Mouse (Mus musculus): Measurements from ENCODE around the gene Ajuba.
A peak's percentile ranks its signal among the peaks of the same experiment; 100 is the strongest.

The Ajuba gene

DNA sequence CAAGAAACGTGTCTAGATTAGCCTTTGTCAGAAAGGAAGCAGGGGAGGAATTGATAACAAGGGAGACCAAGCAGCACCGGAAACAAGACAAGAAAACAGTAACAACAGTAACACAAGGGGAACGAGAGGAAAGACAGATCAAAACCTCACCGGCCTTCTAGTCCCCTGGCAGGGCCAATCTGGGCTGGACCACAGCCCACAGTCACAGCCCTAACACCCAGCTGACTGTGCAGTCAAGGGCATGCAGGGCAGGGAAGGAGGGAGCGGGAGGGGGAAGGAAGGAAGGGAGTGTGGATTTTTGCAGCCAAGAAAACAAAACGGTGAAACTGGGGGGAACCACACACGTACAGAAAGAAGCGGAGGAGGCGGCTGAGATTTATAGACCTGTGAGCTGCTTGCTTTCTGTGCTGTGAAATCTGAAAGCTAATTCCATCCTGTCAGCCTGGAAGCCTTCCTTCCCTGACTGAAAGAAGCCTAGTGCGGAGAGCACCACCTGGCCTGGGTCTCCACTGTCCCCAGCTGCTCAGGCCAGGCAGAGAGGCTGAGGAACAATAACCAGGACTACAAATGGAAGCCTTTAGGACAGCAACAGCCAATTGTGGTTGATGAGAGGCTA lies 15.1 kb upstream of the Ajuba start:
- no peak for DNase-seq (ENCODE audit: extremely low read depth, insufficient read length, low spot score)

DNA sequence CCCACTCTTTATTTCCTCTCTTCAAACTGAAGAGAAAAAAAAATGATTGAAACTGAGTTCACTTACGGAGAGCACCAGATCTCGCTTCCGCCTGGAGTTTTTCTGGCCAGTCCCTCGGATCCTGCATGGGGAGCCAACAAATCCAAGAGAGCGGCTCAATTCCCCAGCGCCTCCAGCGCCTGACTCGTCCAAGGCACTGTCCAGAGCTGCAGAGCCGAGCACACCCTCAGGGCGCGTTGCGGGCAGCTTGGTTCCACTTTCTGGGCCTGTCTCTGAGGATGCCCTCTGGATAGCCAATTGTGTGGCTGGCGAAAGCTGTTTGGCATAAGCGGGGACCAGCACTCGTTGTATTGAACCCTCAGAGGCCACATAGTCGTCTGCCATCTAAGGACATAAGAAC lies 13.7 kb upstream of the Ajuba start:
- DNase-seq (ENCODE audit: extremely low read depth, insufficient read length, low spot score), result no peak

DNA sequence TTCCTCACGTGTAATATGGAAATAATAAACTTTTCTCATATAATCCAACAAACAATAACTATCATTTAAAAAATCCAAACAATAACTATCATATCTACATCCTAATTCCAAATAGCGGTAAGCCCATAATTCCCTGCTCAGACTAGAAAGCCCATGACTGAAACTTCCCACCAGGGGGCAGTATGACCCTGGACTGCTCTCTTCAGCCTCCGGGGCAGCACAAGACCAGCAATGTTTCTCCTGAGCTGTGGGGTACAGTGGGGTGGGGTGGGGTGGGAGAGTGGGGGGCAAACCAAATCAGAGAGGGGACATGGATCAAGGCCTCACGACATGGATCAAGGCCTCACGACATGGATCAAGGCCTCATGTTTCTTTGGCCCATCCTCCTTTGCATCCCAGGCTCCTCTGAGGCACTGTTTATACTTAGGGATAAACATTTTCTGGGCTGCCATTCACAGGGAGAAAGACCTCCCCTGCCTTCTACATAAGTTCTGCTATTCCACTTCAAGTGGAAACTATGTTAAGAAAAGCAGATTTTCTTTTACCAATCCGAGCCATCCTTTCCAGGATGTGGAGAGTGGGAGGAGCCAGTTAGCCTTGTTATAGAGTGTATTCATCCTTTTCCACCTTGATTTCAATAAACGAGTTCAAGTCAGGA lies 6.5 kb upstream of the Ajuba start:
- no peak for DNase-seq (ENCODE audit: extremely low read depth, insufficient read length, low spot score)

DNA sequence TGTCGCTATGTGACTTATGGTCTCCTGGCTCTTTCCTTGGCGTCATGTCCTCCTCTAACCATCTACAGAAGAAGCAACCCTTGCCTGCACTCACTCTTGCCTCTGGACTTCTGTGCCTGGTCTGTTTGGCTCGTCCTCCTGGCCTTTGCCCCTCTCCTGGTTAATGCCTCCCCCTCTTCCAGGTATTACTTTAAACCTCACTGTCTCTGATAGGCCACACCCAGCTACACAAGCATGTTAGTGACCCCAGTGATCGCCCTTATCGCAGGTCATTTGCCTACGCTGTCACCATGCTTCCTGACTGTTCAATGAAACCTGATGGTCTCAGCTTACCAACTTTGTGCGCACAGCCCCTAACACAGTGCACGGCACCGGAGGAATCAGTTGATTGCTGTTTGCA lies 5.2 kb upstream of the Ajuba start:
- DNase-seq (ENCODE audit: extremely low read depth, insufficient read length, low spot score), result no peak

DNA sequence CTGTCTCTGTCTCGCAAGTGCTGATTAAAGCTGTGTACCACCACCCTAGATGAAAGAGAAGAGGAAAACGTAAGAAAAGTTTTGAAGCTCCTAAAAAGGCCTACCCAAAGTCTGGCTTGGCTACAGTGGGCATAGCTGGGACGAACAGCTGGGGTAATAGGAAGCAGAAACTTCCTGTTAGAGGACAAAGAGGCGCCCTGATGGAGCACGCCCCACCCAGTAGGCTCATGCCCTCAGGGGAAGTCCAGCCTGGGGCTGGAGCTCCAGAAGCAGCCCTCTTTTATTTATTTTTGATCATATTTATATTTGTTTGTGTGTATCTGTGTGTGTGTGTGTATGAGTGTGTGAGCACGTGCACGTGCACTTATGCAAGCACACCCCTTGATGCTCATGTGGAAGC lies 2.3 kb upstream of the Ajuba start:
- no peak for DNase-seq (ENCODE audit: extremely low read depth, insufficient read length, low spot score)

DNA sequence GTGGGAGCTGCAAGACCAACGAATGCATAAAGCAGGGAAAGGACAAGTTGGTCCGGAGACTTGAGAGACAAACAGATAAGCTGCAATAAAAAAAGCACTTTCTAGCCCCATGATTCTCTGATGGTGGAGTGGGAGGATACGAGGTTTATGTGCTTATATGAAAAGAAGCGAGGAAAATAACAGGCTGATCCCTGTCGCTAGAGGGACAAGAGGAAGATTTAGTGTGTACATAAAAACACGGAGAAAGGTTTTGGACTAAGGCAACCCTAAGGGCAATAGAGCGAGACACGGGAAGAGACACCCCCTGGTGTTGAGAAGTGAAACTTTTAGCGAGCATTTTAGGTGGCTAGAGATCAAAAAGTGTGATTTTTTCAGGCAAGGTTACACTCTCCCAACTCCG lies 705 bp upstream of the Ajuba start:
- DNase-seq (ENCODE audit: extremely low read depth, insufficient read length, low spot score), result peak; percentile 66

DNA sequence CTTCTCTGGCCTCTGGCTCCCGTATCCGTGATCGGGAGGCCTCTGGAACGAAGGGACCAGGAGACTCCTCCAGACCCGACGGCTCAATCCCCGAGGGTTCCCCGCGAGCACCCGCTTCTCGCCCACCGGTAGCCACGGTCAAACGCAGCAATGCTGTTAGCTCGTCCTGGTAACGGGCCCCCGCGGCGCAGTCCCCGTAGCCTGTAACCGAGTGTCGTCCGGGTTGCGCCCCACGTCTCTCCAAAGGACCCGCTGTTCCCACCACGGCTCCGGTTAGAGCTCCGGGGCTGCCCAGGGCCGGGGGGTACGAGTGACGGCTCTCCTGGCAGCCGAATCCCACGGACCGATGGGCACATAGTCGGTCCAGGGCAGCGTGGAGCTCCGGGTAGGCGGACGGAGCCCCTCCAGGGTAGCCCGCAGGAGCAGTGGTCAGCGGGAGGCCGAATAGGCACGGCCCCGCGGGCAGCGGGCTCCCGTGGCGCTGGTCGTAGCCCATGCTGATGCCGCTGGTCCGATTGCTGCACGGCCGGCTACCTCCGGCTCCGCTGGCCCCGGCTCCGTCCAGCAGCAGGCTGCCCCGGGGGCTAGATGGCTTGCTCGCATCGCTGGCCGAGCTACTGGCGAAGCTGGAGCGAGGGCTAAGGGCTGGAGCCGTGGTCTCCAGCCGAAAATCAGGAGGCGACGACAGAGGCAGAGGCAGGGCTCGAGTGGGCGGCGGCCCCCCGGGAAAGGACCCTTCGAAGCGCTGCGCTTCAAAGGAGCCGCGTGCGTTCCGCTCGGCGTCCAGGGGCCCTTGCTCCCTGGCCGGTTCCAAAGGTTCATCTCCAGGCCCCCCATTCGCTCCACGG lies 893 bp downstream of the Ajuba start:
- peak; percentile 66 for DNase-seq (ENCODE audit: extremely low read depth, insufficient read length, low spot score)

DNA sequence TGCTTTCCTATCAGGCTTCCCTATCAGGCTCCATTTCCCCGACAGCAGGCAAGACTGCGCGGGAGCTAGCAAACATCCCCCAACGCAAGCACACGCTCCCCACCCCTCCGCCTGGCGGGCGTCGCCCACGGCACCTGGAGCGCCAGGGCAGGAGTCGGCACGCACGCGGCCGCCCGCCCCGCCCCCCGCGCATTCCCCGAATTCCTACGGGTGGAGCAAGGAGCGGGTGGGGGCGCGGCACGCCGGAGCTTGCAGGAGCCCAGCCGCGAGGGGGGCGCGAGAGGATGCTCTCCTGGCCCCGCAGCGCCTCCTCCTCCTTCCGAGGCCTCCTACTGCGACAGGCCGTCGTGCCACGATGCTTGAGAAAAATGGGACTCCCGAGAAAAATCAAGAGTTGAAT lies 1.7 kb downstream of the Ajuba start:
- DNase-seq (ENCODE audit: extremely low read depth, insufficient read length, low spot score), result peak; percentile 95

DNA sequence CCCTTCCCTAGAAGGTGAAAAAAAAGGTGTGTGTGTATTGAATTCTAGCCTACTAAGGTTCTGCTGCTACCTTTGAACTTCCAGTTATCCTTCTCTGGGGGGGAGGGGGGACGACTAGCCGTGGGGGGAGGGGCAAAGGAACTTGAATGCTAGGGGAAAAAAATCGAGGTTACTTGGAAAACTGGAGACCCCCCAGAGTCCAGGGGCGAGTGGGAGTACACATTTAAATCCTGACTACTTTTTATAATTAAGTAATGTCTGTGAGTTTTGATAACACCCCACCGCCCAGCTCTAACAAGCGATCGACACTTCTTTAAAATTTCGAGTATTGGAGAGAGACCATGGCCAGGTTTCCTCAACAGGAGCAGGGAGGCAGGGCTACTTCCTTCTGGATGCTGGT lies 2.3 kb downstream of the Ajuba start:
- no peak for DNase-seq (ENCODE audit: extremely low read depth, insufficient read length, low spot score)

DNA sequence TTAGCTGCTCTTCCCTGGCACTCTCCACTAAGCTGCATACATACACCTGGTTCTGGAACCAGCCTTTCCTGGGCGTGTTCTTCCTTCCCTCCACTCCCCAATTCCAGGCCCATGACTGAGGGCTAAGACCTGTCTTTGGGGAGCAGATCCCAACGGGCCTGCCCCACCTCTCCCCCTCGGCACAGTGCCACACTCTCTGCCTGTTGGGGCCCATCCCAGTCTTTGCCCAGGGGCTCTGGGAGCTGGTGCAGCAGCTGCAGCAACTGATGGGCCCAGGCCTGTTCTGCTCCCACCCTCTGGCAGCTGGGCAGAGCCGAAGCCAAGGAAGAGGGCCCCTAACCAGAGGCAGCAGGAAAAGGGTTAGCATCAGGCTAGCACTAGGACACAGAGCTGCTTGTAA lies 3.1 kb downstream of the Ajuba start:
- peak; percentile 68 for DNase-seq (ENCODE audit: extremely low read depth, insufficient read length, low spot score)

DNA sequence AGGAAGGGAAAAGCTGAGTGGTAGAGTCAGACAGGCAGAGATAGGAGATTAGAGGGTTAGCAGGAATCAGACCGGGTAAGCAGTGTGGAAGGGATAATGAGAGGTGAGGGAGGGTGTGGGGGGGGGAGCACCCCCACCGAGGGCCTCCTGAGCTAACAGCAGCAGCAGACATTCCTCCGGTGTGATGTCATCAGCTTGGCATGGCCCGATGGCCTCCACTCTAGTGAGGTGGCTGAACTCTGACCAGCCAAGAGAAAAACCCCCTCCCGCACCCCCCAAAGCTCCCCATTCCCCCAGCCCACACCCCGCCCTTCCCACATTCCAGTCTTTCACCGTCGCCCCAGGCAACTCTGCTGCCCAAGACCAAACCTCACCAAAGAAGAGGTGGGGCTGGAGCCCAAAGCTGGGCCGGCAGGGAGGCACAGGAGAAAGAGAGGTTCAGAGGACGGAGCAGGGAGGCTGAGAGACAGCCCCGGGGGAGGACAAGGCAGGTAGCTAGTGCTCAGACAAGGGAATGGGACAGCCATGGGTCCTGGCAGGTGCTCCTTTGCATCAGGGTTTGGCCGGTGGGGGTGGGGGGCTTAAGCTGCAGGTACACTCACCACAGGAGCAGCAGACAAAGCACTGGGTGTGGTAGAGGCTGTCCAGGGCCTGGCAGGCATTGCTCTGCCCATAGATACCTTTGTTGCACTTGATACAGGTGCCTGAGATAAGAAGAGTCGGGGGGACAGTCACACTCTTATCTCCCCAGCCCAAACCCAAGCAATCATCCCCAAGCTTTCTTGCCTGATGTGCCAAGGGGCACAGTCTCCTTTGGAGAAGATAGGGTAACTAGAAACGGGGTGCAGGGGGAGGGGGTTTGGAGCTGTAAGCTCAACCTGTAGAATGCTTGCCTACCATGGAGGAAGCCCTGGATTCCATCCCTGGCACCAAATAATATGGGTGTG lies 4.3 kb downstream of the Ajuba start:
- DNase-seq (ENCODE audit: extremely low read depth, insufficient read length, low spot score), result peak; percentile 91

DNA sequence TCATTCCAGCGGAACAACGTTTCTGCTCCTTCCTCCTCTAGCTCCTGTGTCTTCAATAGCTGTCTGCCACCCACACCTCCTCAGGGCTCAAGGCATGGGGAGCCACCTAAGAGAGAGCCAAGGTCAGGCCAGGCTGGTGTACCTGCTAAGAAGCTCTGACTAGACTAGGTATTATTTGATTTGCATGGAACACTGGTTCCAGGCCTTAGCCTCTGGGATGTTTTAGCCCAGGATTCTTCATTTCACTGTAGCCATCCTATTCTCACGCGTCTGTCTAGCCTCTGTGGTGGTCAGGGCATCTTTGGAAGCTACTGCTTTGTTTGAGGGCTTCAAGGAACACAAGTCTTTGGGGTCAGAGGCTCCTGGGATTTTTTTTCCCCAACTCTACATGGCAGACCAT lies 5.2 kb downstream of the Ajuba start:
- DNase-seq (ENCODE audit: extremely low read depth, insufficient read length, low spot score), result no peak

DNA sequence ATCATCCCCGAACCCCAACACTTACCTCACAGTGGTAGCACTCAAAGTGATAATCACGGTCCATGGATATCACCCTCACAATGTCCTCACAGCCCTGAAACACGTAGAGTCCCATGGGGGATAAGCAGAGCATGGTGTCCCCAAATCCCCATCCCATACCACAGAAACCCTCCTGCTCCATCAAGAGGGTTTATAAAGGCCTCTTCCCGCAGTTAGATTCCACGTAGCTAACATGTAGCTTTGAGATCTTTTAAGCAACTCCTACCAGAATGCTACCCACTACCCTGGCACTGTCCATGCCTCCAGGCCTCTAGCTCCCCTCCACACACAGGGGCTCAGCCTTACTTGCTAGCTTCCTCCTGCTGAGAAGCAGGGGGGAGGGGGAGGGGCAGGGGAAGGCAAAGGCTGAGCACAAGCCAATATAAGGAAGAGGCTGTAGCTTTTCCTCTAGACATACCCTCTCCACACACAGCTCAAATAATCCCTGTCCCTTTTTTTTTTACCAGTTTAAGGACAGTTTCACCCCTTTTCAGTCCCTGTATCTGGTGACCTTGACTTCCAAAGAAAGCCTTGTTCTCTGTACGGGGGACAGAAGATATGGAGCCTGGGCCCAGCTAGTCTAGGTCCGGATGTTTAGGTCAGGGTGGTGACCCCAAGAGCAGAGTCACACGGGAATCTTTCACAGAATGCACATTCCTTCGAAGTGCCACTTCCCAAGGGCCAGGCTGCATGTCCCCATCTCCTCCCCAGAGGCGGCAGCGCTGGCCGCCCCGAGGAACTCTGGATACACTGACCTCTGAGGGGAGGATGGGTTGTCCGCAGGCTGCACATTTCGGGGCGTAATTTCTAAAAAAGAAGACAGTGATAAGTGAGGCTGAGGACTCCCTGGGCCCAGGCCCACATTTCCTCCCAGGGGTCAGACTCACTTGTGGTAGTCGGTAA lies 7.6 kb downstream of the Ajuba start:
- no peak for DNase-seq (ENCODE audit: extremely low read depth, insufficient read length, low spot score)

DNA sequence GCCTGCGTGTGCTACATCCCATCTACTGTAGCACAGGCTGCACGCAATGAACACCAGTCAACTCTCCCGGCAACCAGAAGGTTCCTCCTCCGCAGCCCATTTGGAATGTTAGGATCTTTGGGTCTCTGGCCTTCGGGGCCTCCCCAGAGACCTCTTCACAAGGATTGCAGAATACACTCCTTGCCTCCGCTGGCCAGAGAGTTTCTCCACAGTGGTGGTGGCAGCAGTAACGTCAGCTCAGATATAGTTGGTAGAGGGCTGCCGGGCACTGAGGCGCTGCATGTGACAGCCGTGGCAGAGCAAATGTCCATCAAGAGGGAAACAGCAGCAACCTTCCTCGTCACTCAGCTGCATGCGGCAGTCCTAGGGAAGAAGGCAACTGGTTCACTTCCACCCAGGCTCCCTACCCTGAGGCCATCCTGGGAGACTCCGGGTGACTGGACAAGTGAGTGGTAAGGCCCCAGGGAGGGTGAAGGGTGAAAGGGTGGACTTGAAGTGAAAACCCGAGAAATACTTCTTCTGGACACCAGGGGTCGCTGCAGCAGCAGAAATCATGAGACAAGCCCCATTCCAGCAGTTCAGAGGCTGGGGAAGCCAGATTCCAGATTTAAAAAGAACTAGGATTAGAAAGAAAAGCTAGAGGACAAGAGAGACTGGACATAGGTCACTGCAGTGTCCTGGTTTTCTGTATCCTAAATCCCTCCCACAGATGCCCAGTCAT lies 8.5 kb downstream of the Ajuba start:
- DNase-seq (ENCODE audit: extremely low read depth, insufficient read length, low spot score), result peak; percentile 52

DNA sequence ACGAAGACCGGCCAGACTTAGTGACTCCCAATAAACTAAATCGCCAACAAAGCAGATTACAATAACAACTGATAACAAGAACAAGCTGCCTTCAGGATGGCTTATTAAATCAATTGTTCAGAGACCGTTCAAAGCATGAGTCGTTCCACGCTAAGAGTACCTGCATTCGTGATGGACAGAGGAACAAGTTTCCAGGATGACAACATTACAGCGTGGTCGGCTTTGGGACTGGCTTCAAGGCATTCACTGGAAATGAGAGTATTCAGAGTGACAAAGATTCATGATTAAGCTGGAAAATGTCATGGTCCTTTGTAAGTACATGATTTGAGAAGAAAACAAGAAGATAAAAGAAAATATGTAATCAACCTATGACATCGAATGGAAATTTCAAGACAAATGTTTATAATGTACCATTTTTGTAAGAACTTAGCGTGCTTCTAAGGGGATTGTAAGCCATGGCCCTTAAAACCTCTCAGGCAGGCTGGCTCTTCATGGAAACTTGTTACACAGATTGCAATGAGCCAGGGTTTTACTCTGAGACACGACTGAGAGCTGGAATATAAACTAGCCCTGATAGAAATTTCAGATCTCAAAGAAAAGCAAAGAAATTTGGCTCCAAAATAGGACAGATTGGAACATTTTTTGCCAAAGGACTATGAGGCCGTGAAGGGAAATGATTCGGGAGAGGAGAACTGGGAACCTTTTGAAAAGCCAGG lies 16.7 kb downstream of the Ajuba start:
- DNase-seq (ENCODE audit: extremely low read depth, insufficient read length, low spot score), result no peak

DNA sequence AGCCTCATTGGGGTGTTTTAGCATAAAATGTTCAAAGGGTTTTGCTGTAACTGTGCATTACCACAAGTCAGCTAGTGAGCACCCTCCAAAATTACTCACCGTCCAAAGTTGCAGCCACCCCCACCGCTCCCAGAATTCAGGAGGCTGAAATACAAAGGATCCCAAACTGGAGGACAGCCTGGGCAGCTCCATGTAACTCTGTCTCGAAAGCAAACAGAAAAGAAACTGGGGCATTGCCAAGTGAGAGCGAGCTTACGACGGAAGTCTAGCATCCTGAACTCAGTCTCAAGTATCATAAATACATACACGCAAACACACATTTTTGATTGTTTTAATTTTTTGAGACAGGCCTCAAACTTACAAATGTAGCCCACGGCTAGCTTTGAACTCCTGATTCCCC lies 20.0 kb downstream of the Ajuba start:
- DNase-seq (ENCODE audit: extremely low read depth, insufficient read length, low spot score), result no peak

DNA sequence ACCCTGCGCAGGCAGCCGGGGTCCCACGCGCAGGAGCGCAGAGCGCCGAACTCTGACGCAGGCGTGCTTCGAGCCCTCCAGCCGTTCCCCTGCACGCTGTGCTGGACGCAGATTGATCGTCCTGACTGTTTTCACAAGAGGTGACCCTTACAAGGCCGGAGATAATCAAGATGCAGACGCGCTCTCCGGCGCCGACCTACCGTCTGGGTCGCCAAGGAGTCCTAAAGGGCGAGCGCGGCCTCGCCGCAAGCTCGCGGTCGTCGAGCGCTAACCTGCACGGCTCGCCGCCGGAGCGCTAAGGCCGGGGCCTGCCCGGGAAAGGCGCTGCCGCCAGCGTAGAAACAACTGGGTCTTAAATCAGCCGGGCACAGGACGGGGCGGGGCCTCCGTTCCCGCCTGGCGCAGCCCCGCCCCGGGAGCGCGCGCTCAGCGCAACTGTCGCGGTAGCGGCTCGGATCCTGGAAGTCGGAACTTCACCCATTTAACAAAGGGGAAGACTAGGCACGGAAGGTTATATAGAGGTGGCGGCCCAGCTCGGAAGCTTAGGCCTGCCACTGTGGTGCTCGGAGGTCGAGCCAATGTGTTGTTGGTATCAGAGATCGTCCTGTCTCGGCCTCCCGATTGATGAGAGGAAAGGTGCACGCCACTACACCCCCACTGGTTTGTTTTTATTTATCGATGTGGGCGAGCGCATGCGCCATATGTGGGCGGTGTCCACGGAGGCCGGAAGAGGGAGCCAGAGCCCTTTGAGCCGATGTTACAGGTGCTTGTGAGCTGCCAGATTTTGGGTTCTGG lies 23.2 kb downstream of the Ajuba start, which contains the start of gene Haus4:
Gene Haus4, minus strand, starts transcription at position 642 of the 795 bp plus-strand sequence.
- DNase-seq (ENCODE audit: extremely low read depth, insufficient read length, low spot score), result peak; percentile 100
